Mouse (Mus musculus) megakaryocyte, embryonic 14.5 days (primary cell): ENCODE measurements around the gene Bud31.

Experiments used
- FLI1 ChIP-seq: IDR thresholded peaks from 2 replicates; pipeline ENCODE4 v1.6.1; 2012; ENCODE audit warnings: low read length, inconsistent platforms, mixed read lengths
- GATA1 ChIP-seq: IDR thresholded peaks from 3 replicates; pipeline ENCODE4 v1.6.1; 2012; ENCODE audit warnings: mixed read lengths, low read length, inconsistent platforms, borderline replicate concordance

- TF ChIP-seq GATA1 (no peak), FLI1 (no peak)
Observed at GRCm38 (mm10) chr5:145152690-145153089, 12.5 kb downstream of the Bud31 start.
